Mouse (Mus musculus): ENCODE data around the gene Pitpnm2. TPM values are rescaled to one million over a fixed set of nuclear protein-coding genes. Genes with fewer than 3 reads are reported as not detected.

Pitpnm2 gene
- polyA plus RNA-seq, 1 experiment, result 0.66 TPM

GRCm38 (mm10) chr5:124215647-124216046 is 33.9 kb downstream of the Pitpnm2 start:
- TF ChIP-seq POLR2A (IDR thresholded peaks at IDR 0.05; ENCODE audit: borderline replicate concordance, low read depth, low read length), result no peak
- TF ChIP-seq CTCF (IDR thresholded peaks at IDR 0.05; ENCODE audit: low read depth, low read length), result no peak
- Histone ChIP-seq H3K4me3 (ENCODE audit: insufficient read depth, low read length) (no peak overlapping the region), H3K4me1 (ENCODE audit: control insufficient read depth, insufficient read depth, low read length) (peaks cover 2% of the 10 kb centered on the region), H3K27ac (ENCODE audit: insufficient read depth, low read depth, low read length) (no peak overlapping the region)

DNA sequence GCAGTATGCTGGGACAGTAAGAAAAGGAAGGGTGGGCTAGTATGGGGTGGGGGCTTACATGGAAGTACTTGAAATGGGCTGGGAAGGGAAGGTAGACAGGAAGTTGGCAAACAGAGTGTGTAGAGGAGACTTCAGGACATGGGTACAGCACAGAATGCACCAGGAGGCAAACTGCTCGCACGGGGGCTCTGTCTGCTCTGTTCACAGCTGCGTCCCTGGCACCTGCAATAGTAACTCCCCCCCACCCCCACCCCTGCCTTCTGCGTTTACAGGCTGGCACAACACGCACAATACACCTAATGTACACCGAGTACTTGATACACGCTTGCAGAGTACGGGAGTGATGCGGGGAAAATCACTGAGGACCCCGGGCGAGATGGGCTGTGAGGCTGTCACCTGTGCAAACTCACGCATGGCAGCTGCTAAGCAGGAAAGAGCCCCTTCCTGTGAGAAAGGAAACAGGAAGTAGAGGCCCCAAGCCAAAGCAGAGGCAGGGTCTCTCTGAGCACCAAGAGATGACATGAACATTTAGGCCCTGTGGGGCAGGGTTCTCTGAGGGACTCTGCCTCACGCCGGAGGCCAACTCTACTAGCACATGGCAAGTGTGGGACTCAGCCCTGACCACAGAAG is 34.9 kb downstream of the Pitpnm2 start:
- Histone ChIP-seq H3K4me1 (ENCODE audit: control insufficient read depth, insufficient read depth, low read length) (no peaks in the 10 kb centered on the region), H3K4me3 (ENCODE audit: insufficient read depth, low read length) (no peak overlapping the region), H3K27ac (ENCODE audit: insufficient read depth, low read depth, low read length) (no peak overlapping the region)
- TF ChIP-seq POLR2A (IDR thresholded peaks at IDR 0.05; ENCODE audit: borderline replicate concordance, low read depth, low read length) (no peak), CTCF (IDR thresholded peaks at IDR 0.05; ENCODE audit: low read depth, low read length) (no peak)

GRCm38 (mm10) chr5:124213588-124214469 is 35.7 kb downstream of the Pitpnm2 start:
- Histone ChIP-seq H3K4me3 (ENCODE audit: insufficient read depth, low read length) (no peak overlapping the region), H3K4me1 (ENCODE audit: control insufficient read depth, insufficient read depth, low read length) (no peaks in the 10 kb centered on the region), H3K27ac (ENCODE audit: insufficient read depth, low read depth, low read length) (no peak overlapping the region)
- TF ChIP-seq POLR2A (IDR thresholded peaks at IDR 0.05; ENCODE audit: borderline replicate concordance, low read depth, low read length), result no peak
- TF ChIP-seq CTCF (IDR thresholded peaks at IDR 0.05; ENCODE audit: low read depth, low read length), result no peak

DNA sequence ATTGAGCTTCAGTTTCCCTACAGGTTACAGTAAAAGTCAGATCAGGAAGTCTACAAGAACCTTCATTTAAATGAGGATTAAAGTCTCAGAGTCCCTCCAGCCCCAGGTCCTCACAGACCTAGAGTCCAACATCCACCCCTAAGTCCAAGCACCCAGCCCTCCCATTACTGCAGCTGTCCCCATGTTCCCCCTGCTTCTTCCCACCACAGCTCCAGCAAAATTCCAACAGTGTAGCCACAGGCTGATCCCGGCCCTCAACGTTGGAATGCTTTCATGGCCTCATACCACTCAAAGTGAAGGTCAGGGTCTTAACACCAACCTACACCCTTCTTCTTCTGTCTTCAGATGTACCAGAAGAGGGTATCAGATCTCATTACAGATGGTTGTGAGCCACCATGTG is 37.9 kb downstream of the Pitpnm2 start:
- no peak for TF ChIP-seq CTCF (IDR thresholded peaks at IDR 0.05; ENCODE audit: low read depth, low read length)
- no peak for TF ChIP-seq POLR2A (IDR thresholded peaks at IDR 0.05; ENCODE audit: borderline replicate concordance, low read depth, low read length)
- Histone ChIP-seq H3K4me3 (ENCODE audit: insufficient read depth, low read length) (no peak overlapping the region), H3K27ac (ENCODE audit: insufficient read depth, low read depth, low read length) (no peak overlapping the region), H3K4me1 (ENCODE audit: control insufficient read depth, insufficient read depth, low read length) (no peaks in the 10 kb centered on the region)

DNA sequence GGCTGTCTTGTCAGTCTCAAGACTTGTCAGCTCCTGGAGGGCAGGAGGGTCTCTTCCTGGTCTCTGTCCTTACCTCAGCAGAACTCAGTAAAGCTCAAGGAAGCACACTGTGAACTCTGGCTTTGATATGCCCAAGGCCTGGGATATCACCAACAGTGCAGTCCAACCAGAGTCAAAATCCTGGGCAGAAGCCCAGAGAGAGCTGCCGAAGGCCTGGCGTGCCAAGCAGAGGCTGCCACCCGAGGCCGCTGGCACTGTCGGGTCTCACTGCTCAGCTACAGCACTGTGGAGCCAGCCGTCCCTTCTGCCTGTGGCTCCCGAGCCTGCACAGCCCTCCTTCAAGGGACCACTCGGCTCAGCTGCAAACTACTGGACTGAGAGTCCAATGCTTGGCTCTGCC is 38.3 kb downstream of the Pitpnm2 start:
- Histone ChIP-seq H3K4me1 (ENCODE audit: control insufficient read depth, insufficient read depth, low read length) (no peaks in the 10 kb centered on the region), H3K4me3 (ENCODE audit: insufficient read depth, low read length) (no peak overlapping the region), H3K27ac (ENCODE audit: insufficient read depth, low read depth, low read length) (no peak overlapping the region)
- TF ChIP-seq CTCF (IDR thresholded peaks at IDR 0.05; ENCODE audit: low read depth, low read length) (no peak), POLR2A (IDR thresholded peaks at IDR 0.05; ENCODE audit: borderline replicate concordance, low read depth, low read length) (no peak)

DNA sequence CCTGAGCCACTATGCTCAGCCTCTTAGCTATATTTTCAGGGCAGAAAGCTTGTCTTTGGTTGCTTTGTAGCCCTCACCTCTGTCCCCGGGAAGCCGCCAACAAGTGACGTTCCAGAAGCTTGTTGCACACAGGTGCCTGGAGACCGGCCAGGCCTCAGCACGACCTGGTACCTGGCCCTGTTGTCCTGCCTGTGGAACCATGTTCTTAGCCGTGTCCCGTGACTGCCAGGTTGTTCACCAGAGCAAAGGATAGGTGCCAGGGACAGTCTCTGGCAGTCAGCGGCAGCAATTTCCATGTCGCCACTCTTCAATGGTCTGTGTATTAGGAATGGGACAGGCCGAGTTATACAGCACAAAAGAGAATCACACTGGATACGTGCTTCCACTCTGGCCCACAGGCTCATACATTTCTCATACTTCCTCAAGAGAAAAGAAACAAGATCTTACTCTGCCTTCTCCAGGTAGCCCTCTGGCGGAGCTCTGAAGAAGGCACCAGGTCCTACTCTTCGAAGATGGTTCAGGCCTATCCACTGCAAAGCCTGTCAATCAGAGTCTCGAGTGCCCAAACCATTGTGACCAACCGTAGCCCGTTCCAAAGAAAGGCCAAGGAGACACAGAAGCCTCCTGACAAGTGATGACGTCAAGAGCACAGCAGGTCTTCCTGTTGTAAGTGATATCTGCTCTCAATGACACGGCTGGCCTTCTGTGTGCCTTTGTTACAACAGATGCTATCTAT is 39.1 kb downstream of the Pitpnm2 start:
- no peak overlapping the region for H3K4me3 ChIP-seq (ENCODE audit: insufficient read depth, low read length)
- H3K4me1 ChIP-seq (ENCODE audit: control insufficient read depth, insufficient read depth, low read length), result no peaks in the 10 kb centered on the region
- no peak overlapping the region for H3K27ac ChIP-seq (ENCODE audit: insufficient read depth, low read depth, low read length)
- no peak for TF ChIP-seq POLR2A (IDR thresholded peaks at IDR 0.05; ENCODE audit: borderline replicate concordance, low read depth, low read length)
- TF ChIP-seq CTCF (IDR thresholded peaks at IDR 0.05; ENCODE audit: low read depth, low read length), result no peak

- Histone ChIP-seq H3K27ac (ENCODE audit: insufficient read depth, low read depth, low read length) (no peak overlapping the region), H3K4me1 (ENCODE audit: control insufficient read depth, insufficient read depth, low read length) (no peaks in the 10 kb centered on the region), H3K4me3 (ENCODE audit: insufficient read depth, low read length) (no peak overlapping the region)
- TF ChIP-seq POLR2A (IDR thresholded peaks at IDR 0.05; ENCODE audit: borderline replicate concordance, low read depth, low read length) (no peak), CTCF (IDR thresholded peaks at IDR 0.05; ENCODE audit: low read depth, low read length) (no peak)
These were observed 39.7 kb downstream of the Pitpnm2 start for GRCm38 (mm10) chr5:124209850-124210249.

DNA sequence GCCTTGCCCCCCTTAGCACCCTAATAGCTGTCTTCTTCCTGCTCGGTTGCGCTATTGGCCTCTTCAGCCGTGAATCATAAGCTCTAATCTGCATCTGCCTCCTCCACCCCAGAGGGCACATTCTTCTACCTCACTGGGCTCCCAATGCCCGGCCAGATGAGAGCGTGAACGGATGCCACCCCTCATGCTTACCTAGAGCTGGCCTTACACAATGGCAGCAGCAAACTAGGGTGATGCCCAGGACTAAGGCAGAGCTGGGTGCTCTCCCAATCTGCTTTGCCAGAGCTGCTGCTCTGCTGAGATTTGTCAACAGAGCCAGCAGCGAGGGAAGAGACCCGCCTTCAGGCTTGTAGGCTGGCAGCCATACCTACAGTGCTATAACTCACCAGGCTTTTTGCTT is 41.5 kb downstream of the Pitpnm2 start:
- no peak overlapping the region for H3K4me3 ChIP-seq (ENCODE audit: insufficient read depth, low read length)

GRCm38 (mm10) chr5:124206481-124207038 is 43.0 kb downstream of the Pitpnm2 start:
- H3K4me1 ChIP-seq (ENCODE audit: control insufficient read depth, insufficient read depth, low read length), result no peaks in the 10 kb centered on the region
- no peak overlapping the region for H3K27ac ChIP-seq (ENCODE audit: insufficient read depth, low read depth, low read length)
- TF ChIP-seq POLR2A (IDR thresholded peaks at IDR 0.05; ENCODE audit: borderline replicate concordance, low read depth, low read length) (no peak), CTCF (IDR thresholded peaks at IDR 0.05; ENCODE audit: low read depth, low read length) (no peak)
- H3K4me3 ChIP-seq (ENCODE audit: insufficient read depth, low read length), result no peak overlapping the region

More for the DNA sequence above, 41.5 kb downstream of the Pitpnm2 start:
- H3K4me1 ChIP-seq (ENCODE audit: control insufficient read depth, insufficient read depth, low read length), result no peaks in the 10 kb centered on the region
- no peak overlapping the region for H3K27ac ChIP-seq (ENCODE audit: insufficient read depth, low read depth, low read length)
- no peak for TF ChIP-seq POLR2A (IDR thresholded peaks at IDR 0.05; ENCODE audit: borderline replicate concordance, low read depth, low read length)
- no peak for TF ChIP-seq CTCF (IDR thresholded peaks at IDR 0.05; ENCODE audit: low read depth, low read length)
